Mouse (Mus musculus) lung, postnatal 0 days (tissue): ENCODE results near the gene Cbl.

Source experiments
- CTCF ChIP-seq: IDR thresholded peaks from 2 replicates; pipeline ENCODE4 v1.5.1; 2016; ENCODE audit warnings: antibody characterized with exemption, mild to moderate bottlenecking
- EP300 ChIP-seq: IDR thresholded peaks from 2 replicates; pipeline ENCODE4 v1.6.1; 2016; ENCODE audit warnings: antibody characterized with exemption, mild to moderate bottlenecking, control low read depth

DNA sequence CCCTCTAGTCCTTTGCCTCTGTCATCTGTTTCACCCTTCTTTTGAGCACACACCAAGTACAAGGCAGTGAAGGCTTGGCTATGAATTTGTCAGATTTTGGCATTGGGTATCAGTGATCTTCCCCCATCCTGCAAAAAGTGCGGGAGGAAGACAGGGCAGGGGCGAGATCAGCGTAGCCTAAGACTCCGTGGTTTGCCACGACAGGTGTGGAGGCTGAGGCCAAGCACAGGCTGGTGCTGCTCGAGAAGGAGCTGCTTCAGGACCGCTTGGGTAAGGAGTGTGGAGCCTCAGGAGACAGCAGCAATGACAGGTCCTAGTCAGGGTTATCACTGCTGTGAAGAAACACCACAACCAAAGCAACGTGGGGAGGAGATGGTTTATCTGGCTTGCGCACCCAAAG lies 7.6 kb upstream of the Cbl start:
- TF ChIP-seq CTCF (no peak), EP300 (no peak)
